Mouse (Mus musculus) lung, postnatal 25 days (tissue): ENCODE data around the gene Gm49383.
"Not testable (repeated sequence)": the region's sequence is repeated elsewhere in the genome, so short reads cannot be mapped to it uniquely, and the experiment has no call there.

Experiments used
- DNase-seq: peaks from one replicate; pipeline ENCODE4 v3.0.0; 2022; ENCODE audit warnings: low spot score

Gene Gm49383

DNA sequence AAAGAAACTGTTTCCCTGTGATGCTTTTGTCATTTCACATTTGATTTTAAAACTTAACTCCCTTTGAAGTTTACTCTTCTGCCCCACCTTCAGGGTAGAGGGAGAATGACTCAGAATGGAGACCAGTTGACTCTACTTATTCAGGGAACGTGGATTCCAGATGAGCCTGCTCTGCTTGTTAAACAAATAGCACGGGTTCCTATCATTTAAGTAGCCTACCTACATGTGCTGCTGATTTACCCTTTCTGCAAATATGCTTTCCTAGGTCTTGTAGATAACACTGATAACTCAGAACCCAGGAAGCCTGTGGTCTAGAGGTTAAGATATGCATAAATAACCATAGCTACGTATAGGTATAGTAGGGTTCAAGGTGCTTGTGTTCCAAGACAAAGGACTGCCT is 32.0 kb downstream of the Gm49383 start:
- no peak for DNase-seq

GRCm38 (mm10) chr12:69163586-69163985 is 33.3 kb downstream of the Gm49383 start:
- DNase-seq, result not testable (repeated sequence)

- not testable (repeated sequence) for DNase-seq
Observed at GRCm38 (mm10) chr12:69160677-69161076, 36.2 kb downstream of the Gm49383 start.

DNA sequence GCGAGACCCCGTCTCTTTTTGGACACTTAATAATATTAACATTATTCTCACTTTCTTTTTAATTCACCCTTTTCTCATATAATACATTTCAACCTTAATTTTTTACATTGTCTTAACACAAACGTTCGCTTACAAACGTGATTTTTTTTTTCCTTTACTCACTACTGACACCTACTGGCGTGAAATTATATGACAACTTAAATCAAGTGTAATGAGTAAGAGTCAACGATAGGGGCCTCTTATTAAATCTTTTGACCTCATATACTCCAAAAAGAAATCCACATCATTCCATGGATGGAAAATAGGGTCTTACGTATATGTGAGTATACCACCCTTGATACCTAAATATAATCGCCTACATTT is 37.3 kb downstream of the Gm49383 start:
- DNase-seq, result peak; percentile 39

- DNase-seq, result peak; percentile 97
Observed at GRCm38 (mm10) chr12:69158765-69159577, 37.9 kb downstream of the Gm49383 start, which contains the start of gene Rps29. Gene Rps29, minus strand, starts transcription at chr12:69159186.

GRCm38 (mm10) chr12:69158366-69158764 is 38.5 kb downstream of the Gm49383 start:
- DNase-seq, result no peak

DNA sequence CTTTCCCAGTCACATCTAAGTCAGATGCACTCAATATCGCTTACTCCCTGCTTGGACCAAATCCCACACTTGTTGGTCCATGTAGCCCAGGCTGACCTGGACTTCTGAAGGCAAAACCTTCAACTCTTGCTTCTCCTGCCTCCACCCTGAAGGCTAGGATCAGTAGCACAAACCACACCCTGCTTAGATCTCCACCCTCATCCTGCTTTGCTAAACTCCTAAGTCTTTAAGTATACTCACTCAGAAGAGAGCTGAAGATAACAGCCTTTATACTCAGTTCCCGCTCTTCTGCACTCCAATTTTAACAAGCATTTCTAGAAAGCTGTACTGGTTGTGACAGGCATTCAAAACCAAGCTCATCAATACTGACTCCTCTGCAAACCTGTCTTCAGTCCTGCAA is 39.8 kb downstream of the Gm49383 start:
- no peak for DNase-seq

- no peak for DNase-seq
Observed at GRCm38 (mm10) chr12:69156436-69156835, 40.5 kb downstream of the Gm49383 start.

DNA sequence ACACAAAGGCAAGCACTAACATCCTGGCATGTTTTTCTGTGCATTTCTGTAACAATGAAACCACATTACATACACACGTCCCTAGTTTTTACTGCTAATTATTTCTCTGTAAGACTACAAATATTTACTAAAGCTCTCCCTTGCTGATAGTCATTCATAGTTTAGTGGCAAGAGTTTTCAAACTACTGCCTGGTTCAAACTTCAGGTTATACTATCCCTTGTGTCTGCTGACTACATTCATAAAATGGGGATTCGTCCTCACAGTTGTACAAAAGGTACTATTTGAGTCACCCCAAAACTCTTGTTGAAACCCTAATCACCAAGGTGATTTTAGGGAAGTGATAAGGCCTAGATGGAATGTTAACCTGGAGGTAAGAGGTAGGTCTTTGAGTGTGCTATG is 41.0 kb downstream of the Gm49383 start:
- DNase-seq, result no peak

DNA sequence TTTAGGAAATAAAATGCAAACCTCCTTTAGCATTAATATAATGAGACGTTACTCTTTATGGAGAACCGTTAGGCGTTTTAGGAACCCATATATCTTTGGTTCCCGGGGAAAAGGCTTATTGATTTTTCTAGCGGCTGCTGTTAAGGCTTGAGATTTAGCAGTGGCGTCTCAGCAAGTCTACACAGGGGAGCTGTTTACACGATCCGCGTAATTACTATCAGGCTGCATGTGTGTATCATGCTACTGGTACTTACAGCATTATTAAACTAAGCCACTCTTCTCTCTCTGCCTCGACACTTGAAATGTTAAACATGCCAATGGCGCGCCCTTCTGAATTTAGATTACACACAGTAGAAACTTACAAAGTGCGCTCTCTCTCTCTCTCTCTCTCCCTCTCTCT is 46.9 kb downstream of the Gm49383 start:
- no peak for DNase-seq

GRCm38 (mm10) chr12:69147166-69147735 is 49.7 kb downstream of the Gm49383 start:
- no peak for DNase-seq

- no peak for DNase-seq
Observed at GRCm38 (mm10) chr12:69143460-69143859, 53.4 kb downstream of the Gm49383 start.

- DNase-seq, result no peak
Observed at GRCm38 (mm10) chr12:69139841-69140240, 57.1 kb downstream of the Gm49383 start.

- no peak for DNase-seq
Observed at GRCm38 (mm10) chr12:69139201-69139600, 57.7 kb downstream of the Gm49383 start.
